Comparison of ENCODE assay signal across 17 mouse cellular contexts in the genomic region with DNA sequence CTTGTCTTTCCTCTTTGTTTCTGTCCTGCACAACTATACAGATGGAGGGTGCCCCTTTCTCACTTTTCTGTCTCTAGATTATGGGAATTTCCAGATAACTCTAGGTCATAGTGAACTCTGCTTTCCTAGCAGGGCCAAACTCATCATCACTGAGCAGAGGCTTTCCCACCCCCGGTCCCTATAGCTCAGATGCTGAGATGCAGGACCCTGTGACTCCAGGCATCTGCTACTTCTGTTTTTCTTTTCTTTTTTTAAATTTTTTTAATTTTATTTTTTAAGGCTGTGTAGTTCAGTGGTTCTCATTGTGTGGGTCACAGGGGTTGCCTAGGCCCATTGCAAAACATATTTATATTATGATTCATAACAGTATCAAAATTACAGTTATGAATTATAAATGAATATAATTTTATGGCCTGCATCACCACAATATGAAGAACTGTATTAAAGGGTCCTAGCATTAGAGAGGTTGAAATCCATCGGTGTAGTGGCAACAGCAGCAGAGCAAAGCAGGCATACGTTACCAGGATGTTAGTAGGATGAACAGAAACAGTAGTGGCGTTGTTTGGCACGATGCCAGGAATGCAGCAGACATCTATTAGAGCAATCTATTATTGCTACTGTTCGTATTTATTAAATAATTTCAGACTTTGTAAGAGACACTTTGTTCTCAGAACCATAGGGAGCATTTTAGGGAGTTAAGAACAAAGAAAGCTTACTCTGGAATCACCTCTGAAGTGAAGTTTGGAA.
A peak's percentile ranks its signal among the peaks of the same experiment; 100 is the strongest.
DNase-seq lines count a peak whose midpoint lies in the region; ATAC-seq lines count a peak whose summit lies in the region.
"Had no signal": no experiment of that assay in that cellular context is flagged by ENCODE, and none has a peak within 500 bp of the region (broad histone marks: within the 10 kb centered on the region; RNA-seq: fewer than 3 reads in every experiment).

No protein-coding gene starts in this region.

- 35% methylated on average over 6 of the region's 6 CpGs for WGBS in forebrain, embryonic 15.5 days

- no peaks in the 10 kb centered on the region for H3K9me3 ChIP-seq in forebrain, embryonic 15.5 days

- no peak overlapping the region for H3K4me3 ChIP-seq in forebrain, embryonic 15.5 days
- H3K4me3 ChIP-seq: erythroblast, embryonic 14.5 days; layer of hippocampus, adult 2 months had no signal

- H3K27ac ChIP-seq in forebrain, embryonic 15.5 days (replicated peaks): no peak overlapping the region
- H3K27ac ChIP-seq: layer of hippocampus, adult 2 months; liver, embryonic 14.5 days had no signal

- no peaks in the 10 kb centered on the region for H3K27me3 ChIP-seq in forebrain, embryonic 15.5 days

- H3K4me1 ChIP-seq in forebrain, embryonic 15.5 days: peaks cover 5% of the 10 kb centered on the region; the same call in 1 of the 2 replicates

- peak; percentile 64; the same call in 1 of the 2 replicates for ATAC-seq in forebrain, embryonic 15.5 days (replicated peaks)

- H3K36me3 ChIP-seq in forebrain, embryonic 15.5 days: no peaks in the 10 kb centered on the region

- intact Hi-C loops in left cerebral cortex, postnatal 4 days (cut with DNase I): no loop called here

- DNase-seq in cerebellum, postnatal 14 days: peak; percentile 23 to 38
- DNase-seq in cerebellum, adult 9-10 months: no peak
- peak; percentile 43 for DNase-seq in left cerebral cortex, postnatal 4 days
- no peak for DNase-seq in left cerebral cortex, adult 8-10 months (ENCODE audit: low spot score in 2 of 2)
- peak; percentile 25 for DNase-seq in 3T3-L1 (ENCODE audit: low read depth, low spot score)
- no peak for DNase-seq in right cerebral cortex, adult 18-20 months
- DNase-seq in c-Kit-positive CD71-positive TER-119-positive erythroid progenitor cells, embryonic 14.5 days (ENCODE audit: low spot score): no peak
- DNase-seq: B cell, adult 2 months; cerebellum, adult 18-20 months; heart, adult 18-20 months; kidney, adult 11 months; right cerebral cortex, postnatal 25 days; thymus, adult 2 months had no signal

- H3K4me2 ChIP-seq in forebrain, embryonic 15.5 days (replicated peaks): no peak overlapping the region

- H3K9ac ChIP-seq in forebrain, embryonic 15.5 days (replicated peaks): no peak overlapping the region
- H3K9ac ChIP-seq: liver, embryonic 14.5 days had no signal

Comparison
In these comparisons a context has a peak if more than half of its experiments do, and no peak if none do; other contexts are left out.
1. DNase-seq: peak in cerebellum, postnatal 14 days (2 of 2), left cerebral cortex, postnatal 4 days (single experiment) and 3T3-L1 (single experiment); none in cerebellum, adult 9-10 months (single experiment), left cerebral cortex, adult 8-10 months (0 of 2), right cerebral cortex, adult 18-20 months (single experiment) and c-Kit-positive CD71-positive TER-119-positive erythroid progenitor cells, embryonic 14.5 days (single experiment).